ENCODE assay signal across 12 mouse cellular contexts in genomic region chr15:61007461-61008059, GRCm38 (mm10).
DNase-seq lines count a peak whose midpoint lies in the region; ATAC-seq and TF ChIP-seq lines count a peak whose summit lies in the region.
"Had no signal": no experiment of that assay in that cellular context is flagged by ENCODE, and none has a peak within 500 bp of the region (broad histone marks: within the 10 kb centered on the region; RNA-seq: fewer than 3 reads in every experiment).

No protein-coding gene starts in this region.

- ATAC-seq in liver, embryonic 14.5 days (ENCODE audit: insufficient read depth): no peak
- ATAC-seq in liver, embryonic 12.5 days: no peak
- ATAC-seq in inflammation-experienced regulatory T-cells, adult 6 months: no peak

- WGBS in liver, embryonic 14.5 days (ENCODE audit: insufficient replicate concordance): 63% methylated on average over 3 of the region's 3 CpGs
- WGBS in liver, embryonic 12.5 days (ENCODE audit: insufficient replicate concordance): 52% methylated on average over 3 of the region's 3 CpGs

- H3K4me3 ChIP-seq in liver, embryonic 14.5 days (ENCODE audit: insufficient read depth in 1 of 2, low read depth in 2 of 2, low read length in 2 of 2): no peak overlapping the region
- no peak overlapping the region for H3K4me3 ChIP-seq in liver, embryonic 12.5 days
- H3K4me3 ChIP-seq: hindbrain, embryonic 10.5 days; midbrain, embryonic 10.5 days had no signal

- H3K4me1 ChIP-seq in liver, embryonic 14.5 days (replicated peaks; ENCODE audit: control insufficient read depth in 2 of 2, insufficient read depth in 2 of 2, low read length in 1 of 2): no peaks in the 10 kb centered on the region
- peaks cover 5% of the 10 kb centered on the region; the same call in 1 of the 2 replicates for H3K4me1 ChIP-seq in liver, embryonic 12.5 days
- H3K4me1 ChIP-seq: hindbrain, embryonic 10.5 days; midbrain, embryonic 10.5 days had no signal

- no peaks in the 10 kb centered on the region for H3K36me3 ChIP-seq in liver, embryonic 14.5 days (replicated peaks; ENCODE audit: control insufficient read depth, insufficient read depth, low read depth)
- H3K36me3 ChIP-seq in liver, embryonic 12.5 days: no peaks in the 10 kb centered on the region
- H3K36me3 ChIP-seq: G1E; hindbrain, embryonic 10.5 days; midbrain, embryonic 10.5 days had no signal

- no peak overlapping the region for H3K27ac ChIP-seq in liver, embryonic 14.5 days
- no peak overlapping the region for H3K27ac ChIP-seq in liver, embryonic 12.5 days
- H3K27ac ChIP-seq: hindbrain, embryonic 10.5 days; midbrain, embryonic 10.5 days had no signal

- H3K27me3 ChIP-seq in liver, embryonic 14.5 days (ENCODE audit: control insufficient read depth, insufficient read depth, low read length): no peaks in the 10 kb centered on the region
- H3K27me3 ChIP-seq in liver, embryonic 12.5 days (replicated peaks): no peaks in the 10 kb centered on the region

- DNase-seq in adrenal gland, postnatal 10 days: peak; percentile 4
- no peak for DNase-seq in adrenal gland, adult 18-20 months (ENCODE audit: low spot score in 2 of 2)
- peak in 2 of 3 experiments; percentile 52 to 59 for DNase-seq in liver, embryonic 14.5 days (ENCODE audit: low read depth in 3 of 3, low spot score in 3 of 3)
- peak; percentile 39 for DNase-seq in kidney, postnatal 10 days
- peak; percentile 24 to 61 for DNase-seq in lung, postnatal 4 days
- DNase-seq in spleen, postnatal 10 days (ENCODE audit: low spot score in 2 of 2): no peak
- DNase-seq: thymus, postnatal 4 days had no signal

- TF ChIP-seq EP300 in liver, embryonic 14.5 days (IDR thresholded peaks at IDR 0.05; ENCODE audit: low read depth): 0 out of 2 replicates have a peak, but pooled peaks have one; percentile 13

- no peaks in the 10 kb centered on the region for H3K9me3 ChIP-seq in liver, embryonic 14.5 days (ENCODE audit: control insufficient read depth, low read length)
- H3K9me3 ChIP-seq in liver, embryonic 12.5 days (replicated peaks): no peaks in the 10 kb centered on the region
- H3K9me3 ChIP-seq: G1E; hindbrain, embryonic 10.5 days; midbrain, embryonic 10.5 days had no signal

- H3K4me2 ChIP-seq in liver, embryonic 14.5 days (ENCODE audit: low read depth): no peak overlapping the region
- H3K4me2 ChIP-seq in liver, embryonic 12.5 days: no peak overlapping the region

- no peak for TF ChIP-seq CTCF in liver, embryonic 14.5 days (IDR thresholded peaks at IDR 0.05; ENCODE audit: low read depth)

- H3K9ac ChIP-seq in liver, embryonic 14.5 days (replicated peaks): no peak overlapping the region
- no peak overlapping the region for H3K9ac ChIP-seq in liver, embryonic 12.5 days

Comparison
In these comparisons a context has a peak if more than half of its experiments do, and no peak if none do; other contexts are left out.
1. DNase-seq: peak in adrenal gland, postnatal 10 days (single experiment), liver, embryonic 14.5 days (2 of 3), kidney, postnatal 10 days (single experiment) and lung, postnatal 4 days (2 of 2); none in adrenal gland, adult 18-20 months (0 of 2) and spleen, postnatal 10 days (0 of 2).